Mouse (Mus musculus) heart, embryonic 15.5 days (tissue): Measurements from ENCODE around the gene Pter. TPM values are rescaled to one million over a fixed set of nuclear protein-coding genes. Genes with fewer than 3 reads are reported as not detected.

Experiments used
- polyA plus RNA-seq: library from polyadenylated mRNA; unstranded; fragments of >200 nt; fragmentation: Nextera tagmentation; extraction: Ambion mirVana; gene quantifications from 2 replicates; pipeline ENCODE4 v1.2.1, GENCODE M21; 2015

Gene Pter
- polyA plus RNA-seq, 1 experiment from 2014 or later = 22.8 TPM

Other genes starting within 250 kb of the Pter start
- 0.58 and 0.89 TPM in 2 replicates for gene C1ql3, start 87.8 kb downstream of the Pter start, polyA plus RNA-seq